Mouse (Mus musculus): Measurements from ENCODE around the gene Maff. TPM values are rescaled to one million over a fixed set of nuclear protein-coding genes. Genes with fewer than 3 reads are reported as not detected.
A peak's percentile ranks its signal among the peaks of the same experiment; 100 is the strongest.

The Maff gene
- polyA plus RNA-seq (2015; fragmentation: Nextera tagmentation; extraction: Ambion mirVana), result 3.9 and 4.1 TPM in 2 replicates

GRCm38 (mm10) chr15:79346051-79346793, at the start of gene Maff:
TSS of gene Maff (plus strand) at chr15:79346621.
- Histone ChIP-seq H3K4me3 (ENCODE audit: low read length) (peak within 1 kb of the TSS; percentile 76), H3K4me1 (ENCODE audit: control insufficient read depth, insufficient read depth, low read length) (peaks cover 19% of the 10 kb centered on the region), H3K9me3 (replicated peaks; ENCODE audit: control insufficient read depth, low read length) (no peaks in the 10 kb centered on the region), H3K4me2 (ENCODE audit: low read depth, low read length) (peak within 1 kb of the TSS; percentile 69), H3K27me3 (ENCODE audit: control insufficient read depth, insufficient read depth, low read length) (no peaks in the 10 kb centered on the region), H3K36me3 (ENCODE audit: control insufficient read depth, insufficient read depth) (no peaks in the 10 kb centered on the region), H3K9ac (ENCODE audit: low read length) (peak within 1 kb of the TSS; percentile 90), H3K27ac (ENCODE audit: low read length) (peak within 1 kb of the TSS; percentile 99)
- ATAC-seq (replicated peaks; ENCODE audit: extremely low read depth, insufficient read depth, low FRiP score), result no peak
- WGBS, result 50% methylated on average over 8 of the region's 8 CpGs

- no peaks in the 10 kb centered on the region for H3K36me3 ChIP-seq (ENCODE audit: control insufficient read depth, insufficient read depth)
- no peaks in the 10 kb centered on the region for H3K27me3 ChIP-seq (ENCODE audit: control insufficient read depth, insufficient read depth, low read length)
- no peaks in the 10 kb centered on the region for H3K4me1 ChIP-seq (ENCODE audit: control insufficient read depth, insufficient read depth, low read length)
- no peak for ATAC-seq (replicated peaks; ENCODE audit: extremely low read depth, insufficient read depth, low FRiP score)
- no peak overlapping the region for H3K4me3 ChIP-seq (ENCODE audit: low read length)
- 87% methylated on average over 6 of the region's 6 CpGs for WGBS
- H3K27ac ChIP-seq (ENCODE audit: low read length), result no peak overlapping the region
- no peak overlapping the region for H3K4me2 ChIP-seq (ENCODE audit: low read depth, low read length)
- H3K9ac ChIP-seq (ENCODE audit: low read length), result no peak overlapping the region
- no peaks in the 10 kb centered on the region for H3K9me3 ChIP-seq (replicated peaks; ENCODE audit: control insufficient read depth, low read length)
Measured at GRCm38 (mm10) chr15:79298553-79298952, 47.9 kb upstream of the Maff start.

GRCm38 (mm10) chr15:79299563-79300155, 46.8 kb upstream of the Maff start:
- no peak for ATAC-seq (replicated peaks; ENCODE audit: extremely low read depth, insufficient read depth, low FRiP score)
- no peaks in the 10 kb centered on the region for H3K4me1 ChIP-seq (ENCODE audit: control insufficient read depth, insufficient read depth, low read length)
- no peaks in the 10 kb centered on the region for H3K36me3 ChIP-seq (ENCODE audit: control insufficient read depth, insufficient read depth)
- no peak overlapping the region for H3K4me3 ChIP-seq (ENCODE audit: low read length)
- H3K9me3 ChIP-seq (replicated peaks; ENCODE audit: control insufficient read depth, low read length), result no peaks in the 10 kb centered on the region
- H3K27ac ChIP-seq (ENCODE audit: low read length), result no peak overlapping the region
- no peaks in the 10 kb centered on the region for H3K27me3 ChIP-seq (ENCODE audit: control insufficient read depth, insufficient read depth, low read length)
- H3K4me2 ChIP-seq (ENCODE audit: low read depth, low read length), result no peak overlapping the region
- WGBS, result 69% methylated on average over 2 of the region's 2 CpGs
- H3K9ac ChIP-seq (ENCODE audit: low read length), result no peak overlapping the region

GRCm38 (mm10) chr15:79303725-79304124, 42.7 kb upstream of the Maff start:
- no peak overlapping the region for H3K4me2 ChIP-seq (ENCODE audit: low read depth, low read length)
- no peak overlapping the region for H3K9ac ChIP-seq (ENCODE audit: low read length)
- H3K4me1 ChIP-seq (ENCODE audit: control insufficient read depth, insufficient read depth, low read length), result no peaks in the 10 kb centered on the region
- no peaks in the 10 kb centered on the region for H3K27me3 ChIP-seq (ENCODE audit: control insufficient read depth, insufficient read depth, low read length)
- WGBS, result 86% methylated on average over 8 of the region's 8 CpGs
- no peaks in the 10 kb centered on the region for H3K9me3 ChIP-seq (replicated peaks; ENCODE audit: control insufficient read depth, low read length)
- no peak overlapping the region for H3K4me3 ChIP-seq (ENCODE audit: low read length)
- H3K27ac ChIP-seq (ENCODE audit: low read length), result no peak overlapping the region
- no peak for ATAC-seq (replicated peaks; ENCODE audit: extremely low read depth, insufficient read depth, low FRiP score)
- H3K36me3 ChIP-seq (ENCODE audit: control insufficient read depth, insufficient read depth), result no peaks in the 10 kb centered on the region

- H3K4me2 ChIP-seq (ENCODE audit: low read depth, low read length), result no peak overlapping the region
- ATAC-seq (replicated peaks; ENCODE audit: extremely low read depth, insufficient read depth, low FRiP score), result no peak
- H3K27ac ChIP-seq (ENCODE audit: low read length), result no peak overlapping the region
- no peak overlapping the region for H3K4me3 ChIP-seq (ENCODE audit: low read length)
- no peaks in the 10 kb centered on the region for H3K4me1 ChIP-seq (ENCODE audit: control insufficient read depth, insufficient read depth, low read length)
- 68% methylated on average over 3 of the region's 5 CpGs for WGBS
- no peaks in the 10 kb centered on the region for H3K27me3 ChIP-seq (ENCODE audit: control insufficient read depth, insufficient read depth, low read length)
- no peaks in the 10 kb centered on the region for H3K9me3 ChIP-seq (replicated peaks; ENCODE audit: control insufficient read depth, low read length)
- no peak overlapping the region for H3K9ac ChIP-seq (ENCODE audit: low read length)
- no peaks in the 10 kb centered on the region for H3K36me3 ChIP-seq (ENCODE audit: control insufficient read depth, insufficient read depth)
Measured at GRCm38 (mm10) chr15:79304832-79305231, 41.6 kb upstream of the Maff start.

- H3K4me2 ChIP-seq (ENCODE audit: low read depth, low read length), result no peak overlapping the region
- no peak overlapping the region for H3K4me3 ChIP-seq (ENCODE audit: low read length)
- no peaks in the 10 kb centered on the region for H3K9me3 ChIP-seq (replicated peaks; ENCODE audit: control insufficient read depth, low read length)
- H3K9ac ChIP-seq (ENCODE audit: low read length), result no peak overlapping the region
- H3K4me1 ChIP-seq (ENCODE audit: control insufficient read depth, insufficient read depth, low read length), result no peaks in the 10 kb centered on the region
- WGBS, result 62% methylated on average over 23 of the region's 23 CpGs
- H3K27me3 ChIP-seq (ENCODE audit: control insufficient read depth, insufficient read depth, low read length), result no peaks in the 10 kb centered on the region
- no peak for ATAC-seq (replicated peaks; ENCODE audit: extremely low read depth, insufficient read depth, low FRiP score)
- no peak overlapping the region for H3K27ac ChIP-seq (ENCODE audit: low read length)
- peaks cover 7% of the 10 kb centered on the region; the same call in 1 of the 2 replicates for H3K36me3 ChIP-seq (ENCODE audit: control insufficient read depth, insufficient read depth)
Measured at GRCm38 (mm10) chr15:79306043-79306637, 40.3 kb upstream of the Maff start.

- Histone ChIP-seq H3K27ac (ENCODE audit: low read length) (no peak overlapping the region), H3K27me3 (ENCODE audit: control insufficient read depth, insufficient read depth, low read length) (no peaks in the 10 kb centered on the region), H3K9ac (ENCODE audit: low read length) (no peak overlapping the region), H3K4me1 (ENCODE audit: control insufficient read depth, insufficient read depth, low read length) (no peaks in the 10 kb centered on the region), H3K9me3 (replicated peaks; ENCODE audit: control insufficient read depth, low read length) (no peaks in the 10 kb centered on the region), H3K4me2 (ENCODE audit: low read depth, low read length) (no peak overlapping the region), H3K36me3 (ENCODE audit: control insufficient read depth, insufficient read depth) (peaks cover 11% of the 10 kb centered on the region; the same call in 1 of the 2 replicates), H3K4me3 (ENCODE audit: low read length) (no peak overlapping the region)
- 45% methylated on average over 4 of the region's 4 CpGs for whole genome bisulfite sequencing
- no peak for ATAC-seq (replicated peaks; ENCODE audit: extremely low read depth, insufficient read depth, low FRiP score)
Measured at GRCm38 (mm10) chr15:79307861-79308260, 38.6 kb upstream of the Maff start.

- 50% methylated on average over 8 of the region's 8 CpGs for whole genome bisulfite sequencing
- Histone ChIP-seq H3K9me3 (replicated peaks; ENCODE audit: control insufficient read depth, low read length) (no peaks in the 10 kb centered on the region), H3K4me2 (ENCODE audit: low read depth, low read length) (no peak overlapping the region), H3K4me1 (ENCODE audit: control insufficient read depth, insufficient read depth, low read length) (no peaks in the 10 kb centered on the region), H3K9ac (ENCODE audit: low read length) (no peak overlapping the region), H3K36me3 (ENCODE audit: control insufficient read depth, insufficient read depth) (peaks cover 14% of the 10 kb centered on the region), H3K27me3 (ENCODE audit: control insufficient read depth, insufficient read depth, low read length) (no peaks in the 10 kb centered on the region), H3K4me3 (ENCODE audit: low read length) (no peak overlapping the region), H3K27ac (ENCODE audit: low read length) (no peak overlapping the region)
- no peak for ATAC-seq (replicated peaks; ENCODE audit: extremely low read depth, insufficient read depth, low FRiP score)
Measured at GRCm38 (mm10) chr15:79313848-79314369, 32.5 kb upstream of the Maff start.

- H3K4me3 ChIP-seq (ENCODE audit: low read length), result no peak overlapping the region
- no peak overlapping the region for H3K4me2 ChIP-seq (ENCODE audit: low read depth, low read length)
- H3K9me3 ChIP-seq (replicated peaks; ENCODE audit: control insufficient read depth, low read length), result no peaks in the 10 kb centered on the region
- peaks cover 3% of the 10 kb centered on the region for H3K36me3 ChIP-seq (ENCODE audit: control insufficient read depth, insufficient read depth)
- WGBS, result 50% methylated on average over 5 of the region's 5 CpGs
- ATAC-seq (replicated peaks; ENCODE audit: extremely low read depth, insufficient read depth, low FRiP score), result no peak
- H3K27ac ChIP-seq (ENCODE audit: low read length), result peak overlapping the region; percentile 90; the same call in 1 of the 2 replicates
- peaks cover 27% of the 10 kb centered on the region for H3K4me1 ChIP-seq (ENCODE audit: control insufficient read depth, insufficient read depth, low read length)
- no peak overlapping the region for H3K9ac ChIP-seq (ENCODE audit: low read length)
- no peaks in the 10 kb centered on the region for H3K27me3 ChIP-seq (ENCODE audit: control insufficient read depth, insufficient read depth, low read length)
Measured at GRCm38 (mm10) chr15:79321733-79322190, 24.7 kb upstream of the Maff start.

Data from heart, embryonic 16.5 days (tissue).